Mouse (Mus musculus): ENCODE results near the gene Snapc1. TPM values are rescaled to one million over a fixed set of nuclear protein-coding genes. Genes with fewer than 3 reads are reported as not detected.

Gene Snapc1
- 17.8 and 21.2 TPM in 2 replicates for polyA plus RNA-seq (2014; fragmentation: Nextera tagmentation; extraction: Ambion mirVana)

DNA sequence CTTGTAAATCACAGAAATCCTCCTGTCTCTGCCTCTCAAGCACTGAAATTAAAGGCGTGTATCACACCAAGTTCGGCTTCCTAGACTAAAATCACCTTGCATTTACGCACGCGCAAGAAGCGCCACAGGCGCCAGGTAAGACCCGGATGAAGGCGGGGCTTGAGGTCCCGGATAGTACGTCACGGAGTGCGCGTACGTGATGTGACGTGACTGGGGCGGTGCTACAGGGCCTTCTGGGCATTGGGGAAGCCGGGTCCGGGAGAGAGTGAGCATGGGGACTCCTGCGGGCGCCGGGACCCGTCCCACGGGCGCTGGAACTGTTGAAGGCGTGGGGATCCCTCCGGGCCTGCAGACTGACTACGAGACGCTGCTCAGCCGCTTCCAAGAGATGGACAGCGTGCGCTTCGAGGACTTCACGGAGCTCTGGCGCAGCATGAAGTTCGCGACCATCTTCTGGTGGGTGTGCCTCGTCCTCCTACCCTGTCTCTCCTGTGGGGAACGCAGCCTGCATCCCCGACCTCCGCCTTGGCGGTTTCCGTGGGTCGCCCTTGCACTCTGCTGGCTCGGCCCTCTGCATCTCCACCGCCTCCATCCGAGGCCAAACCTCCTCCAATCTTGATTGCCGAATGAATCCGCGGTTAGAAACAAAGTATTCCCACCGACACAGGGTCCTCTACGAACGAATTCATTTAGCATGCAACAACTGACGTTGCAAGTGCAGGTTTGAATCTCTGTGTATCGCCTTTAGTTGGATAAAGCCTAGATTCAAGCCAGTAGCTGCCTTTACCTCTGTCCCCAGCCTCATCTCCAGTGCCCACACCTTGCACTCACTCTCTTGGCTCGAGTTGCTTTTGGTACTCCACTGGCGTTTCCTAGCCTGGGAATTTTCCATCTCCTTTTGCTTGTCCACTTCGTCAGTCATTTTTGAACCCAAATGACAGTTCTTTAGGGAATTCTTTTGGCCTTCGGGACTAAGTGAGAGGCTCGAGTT lies at the start of gene Snapc1:
Gene Snapc1 (plus strand): TSS at position 191 of the 991 bp plus-strand sequence.
- Histone ChIP-seq H3K9me3 (replicated peaks; ENCODE audit: control insufficient read depth, low read length) (no peaks in the 10 kb centered on the region), H3K27me3 (ENCODE audit: control insufficient read depth, insufficient read depth, low read length) (no peaks in the 10 kb centered on the region), H3K4me2 (peak within 1 kb of the TSS; percentile 69), H3K4me3 (ENCODE audit: low read depth, low read length) (peak within 1 kb of the TSS; percentile 84), H3K36me3 (ENCODE audit: control insufficient read depth, insufficient read depth, low read length) (peaks cover 15% of the 10 kb centered on the region), H3K27ac (ENCODE audit: low read depth, low read length) (peak within 1 kb of the TSS; percentile 51), H3K9ac (ENCODE audit: low read depth, low read length) (peak within 1 kb of the TSS; percentile 81), H3K4me1 (ENCODE audit: control insufficient read depth, insufficient read depth, low read length) (peaks cover 8% of the 10 kb centered on the region)
- peak; percentile 99 for ATAC-seq (replicated peaks; ENCODE audit: insufficient number of reproducible peaks, low FRiP score, low TSS enrichment)
- WGBS (ENCODE audit: insufficient replicate concordance): 1% methylated on average over 60 of the region's 60 CpGs

DNA sequence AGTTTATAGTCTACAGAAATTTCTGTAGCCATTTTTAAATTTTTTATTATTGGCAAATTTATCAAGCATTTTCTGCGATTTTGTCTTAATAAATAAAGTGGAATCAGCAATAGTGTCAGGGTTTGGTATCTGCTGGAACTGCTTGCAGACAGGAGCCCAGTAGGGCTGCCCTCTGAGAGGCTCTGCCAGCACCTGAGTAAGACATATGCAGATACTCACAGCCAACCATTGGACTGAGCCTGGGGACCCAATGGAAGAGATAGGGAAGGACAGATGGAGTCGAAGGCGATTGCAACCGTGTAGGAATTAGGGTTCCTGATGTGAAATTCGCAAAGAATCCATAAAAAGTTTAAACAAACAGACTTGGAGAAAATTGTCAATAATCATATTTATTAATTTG lies 45.8 kb upstream of the Snapc1 start:
- Histone ChIP-seq H3K27me3 (ENCODE audit: control insufficient read depth, insufficient read depth, low read length) (no peaks in the 10 kb centered on the region), H3K36me3 (ENCODE audit: control insufficient read depth, insufficient read depth, low read length) (no peaks in the 10 kb centered on the region), H3K9me3 (replicated peaks; ENCODE audit: control insufficient read depth, low read length) (no peaks in the 10 kb centered on the region), H3K4me1 (ENCODE audit: control insufficient read depth, insufficient read depth, low read length) (0 out of 2 replicates have a peak, but pooled peaks cover 6% of the 10 kb centered on the region), H3K27ac (ENCODE audit: low read depth, low read length) (no peak overlapping the region), H3K4me3 (ENCODE audit: low read depth, low read length) (no peak overlapping the region), H3K9ac (ENCODE audit: low read depth, low read length) (no peak overlapping the region), H3K4me2 (no peak overlapping the region)
- no peak for ATAC-seq (replicated peaks; ENCODE audit: insufficient number of reproducible peaks, low FRiP score, low TSS enrichment)
- WGBS (ENCODE audit: insufficient replicate concordance): 91% methylated on average over 5 of the region's 5 CpGs

DNA sequence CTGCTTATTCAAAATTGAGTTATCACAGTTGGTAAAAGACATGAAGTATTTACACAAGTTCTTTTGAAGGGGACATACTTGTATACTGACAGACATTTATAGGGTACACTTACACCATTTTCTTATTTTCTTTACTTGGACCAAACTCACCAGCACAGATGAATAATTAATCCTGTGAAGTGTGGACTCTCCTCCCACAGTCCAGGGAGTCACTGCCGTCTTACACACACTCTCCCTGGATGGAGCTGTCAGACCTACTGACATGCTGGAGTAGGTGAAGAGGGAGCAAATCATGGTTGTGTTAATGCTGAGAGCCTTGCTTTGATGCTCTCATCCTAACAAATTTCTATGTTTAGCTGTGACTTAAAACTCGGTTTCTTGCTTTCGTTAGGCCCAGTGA lies 34.0 kb upstream of the Snapc1 start:
- no peak overlapping the region for H3K4me2 ChIP-seq
- H3K27me3 ChIP-seq (ENCODE audit: control insufficient read depth, insufficient read depth, low read length): no peaks in the 10 kb centered on the region
- no peaks in the 10 kb centered on the region for H3K9me3 ChIP-seq (replicated peaks; ENCODE audit: control insufficient read depth, low read length)
- H3K27ac ChIP-seq (ENCODE audit: low read depth, low read length): no peak overlapping the region
- H3K4me3 ChIP-seq (ENCODE audit: low read depth, low read length): no peak overlapping the region
- ATAC-seq (replicated peaks; ENCODE audit: insufficient number of reproducible peaks, low FRiP score, low TSS enrichment): no peak
- no peaks in the 10 kb centered on the region for H3K4me1 ChIP-seq (ENCODE audit: control insufficient read depth, insufficient read depth, low read length)
- peaks cover 40% of the 10 kb centered on the region for H3K36me3 ChIP-seq (ENCODE audit: control insufficient read depth, insufficient read depth, low read length)
- H3K9ac ChIP-seq (ENCODE audit: low read depth, low read length): no peak overlapping the region
- WGBS (ENCODE audit: insufficient replicate concordance): 61% methylated on average over 3 of the region's 3 CpGs

DNA sequence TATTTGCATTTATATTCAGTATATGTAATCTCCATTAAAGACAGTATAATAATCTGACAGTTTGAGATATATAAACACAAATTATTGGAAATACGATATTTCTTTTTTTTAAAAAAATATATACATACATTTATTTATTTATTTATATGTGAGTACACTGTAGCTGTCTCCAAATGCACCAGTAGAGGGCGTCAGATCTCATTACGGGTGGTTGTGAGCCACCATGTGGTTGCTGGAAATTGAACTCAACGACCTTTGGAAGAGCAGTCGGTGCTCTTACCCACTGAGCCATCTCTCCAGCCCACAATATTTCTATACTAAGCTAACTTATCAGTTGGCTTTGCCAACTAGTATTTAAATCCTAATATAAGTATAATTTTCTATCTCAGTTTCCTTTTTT lies 33.0 kb upstream of the Snapc1 start:
- WGBS (ENCODE audit: insufficient replicate concordance): 56% methylated on average over 5 of the region's 5 CpGs
- Histone ChIP-seq H3K36me3 (ENCODE audit: control insufficient read depth, insufficient read depth, low read length) (peaks cover 40% of the 10 kb centered on the region), H3K27ac (ENCODE audit: low read depth, low read length) (no peak overlapping the region)

DNA sequence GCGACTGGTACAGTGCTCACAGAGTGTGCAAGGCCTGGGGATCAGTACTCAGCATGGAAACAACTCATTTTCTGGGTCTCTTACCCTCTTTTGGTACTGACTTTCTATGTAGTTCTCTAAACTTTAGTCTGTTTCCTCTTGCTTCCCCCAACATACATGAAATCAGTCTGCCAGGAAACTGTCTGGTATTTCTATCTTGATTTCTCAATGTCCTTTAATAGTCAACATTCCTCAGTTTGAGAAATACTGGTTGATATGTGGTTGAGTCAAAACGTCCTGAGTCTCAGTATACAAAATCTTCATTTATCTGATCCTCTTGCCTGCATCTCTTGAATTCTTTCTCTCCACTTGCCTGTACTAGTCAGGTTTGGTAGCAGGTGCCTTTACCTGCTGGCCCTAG lies 29.8 kb upstream of the Snapc1 start:
- Histone ChIP-seq H3K4me3 (ENCODE audit: low read depth, low read length) (no peak overlapping the region), H3K4me2 (no peak overlapping the region), H3K9ac (ENCODE audit: low read depth, low read length) (no peak overlapping the region), H3K9me3 (replicated peaks; ENCODE audit: control insufficient read depth, low read length) (no peaks in the 10 kb centered on the region), H3K27me3 (ENCODE audit: control insufficient read depth, insufficient read depth, low read length) (no peaks in the 10 kb centered on the region), H3K36me3 (ENCODE audit: control insufficient read depth, insufficient read depth, low read length) (peaks cover 35% of the 10 kb centered on the region), H3K4me1 (ENCODE audit: control insufficient read depth, insufficient read depth, low read length) (no peaks in the 10 kb centered on the region), H3K27ac (ENCODE audit: low read depth, low read length) (no peak overlapping the region)
- 81% methylated on average over 2 of the region's 2 CpGs for WGBS (ENCODE audit: insufficient replicate concordance)
- ATAC-seq (replicated peaks; ENCODE audit: insufficient number of reproducible peaks, low FRiP score, low TSS enrichment): no peak

More for the DNA sequence above, 33.0 kb upstream of the Snapc1 start:
- H3K4me2 ChIP-seq: no peak overlapping the region
- H3K4me1 ChIP-seq (ENCODE audit: control insufficient read depth, insufficient read depth, low read length): no peaks in the 10 kb centered on the region
- no peaks in the 10 kb centered on the region for H3K9me3 ChIP-seq (replicated peaks; ENCODE audit: control insufficient read depth, low read length)
- no peak overlapping the region for H3K9ac ChIP-seq (ENCODE audit: low read depth, low read length)
- no peak for ATAC-seq (replicated peaks; ENCODE audit: insufficient number of reproducible peaks, low FRiP score, low TSS enrichment)
- no peak overlapping the region for H3K4me3 ChIP-seq (ENCODE audit: low read depth, low read length)
- no peaks in the 10 kb centered on the region for H3K27me3 ChIP-seq (ENCODE audit: control insufficient read depth, insufficient read depth, low read length)

DNA sequence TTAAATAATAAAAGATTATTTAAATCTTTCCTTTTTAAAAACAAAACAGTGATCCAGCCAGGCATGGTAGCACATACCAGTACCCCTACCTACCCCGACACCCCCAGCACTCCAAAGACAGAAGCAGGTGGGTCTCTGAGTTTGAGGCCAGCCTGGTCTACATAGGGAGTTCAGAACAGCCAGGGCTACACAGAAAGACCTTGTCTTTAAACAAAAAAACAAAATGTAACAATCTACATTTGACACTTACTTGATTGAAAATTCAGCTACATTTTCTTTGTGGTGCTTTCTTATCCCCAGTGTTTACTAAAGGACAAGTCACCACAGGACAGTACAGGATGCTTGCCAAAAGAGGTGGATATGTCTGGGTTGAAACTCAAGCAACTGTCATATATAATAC lies 26.9 kb upstream of the Snapc1 start, which contains the start of gene Gm49321:
Gene Gm49321 (plus strand): TSS at position 301 of the 400 bp plus-strand sequence.
- Histone ChIP-seq H3K9me3 (replicated peaks; ENCODE audit: control insufficient read depth, low read length) (no peaks in the 10 kb centered on the region), H3K27me3 (ENCODE audit: control insufficient read depth, insufficient read depth, low read length) (no peaks in the 10 kb centered on the region), H3K9ac (ENCODE audit: low read depth, low read length) (no peak within 1 kb of the TSS), H3K4me1 (ENCODE audit: control insufficient read depth, insufficient read depth, low read length) (peaks cover 3% of the 10 kb centered on the region; the same call in 1 of the 2 replicates), H3K36me3 (ENCODE audit: control insufficient read depth, insufficient read depth, low read length) (peaks cover 24% of the 10 kb centered on the region), H3K27ac (ENCODE audit: low read depth, low read length) (no peak within 1 kb of the TSS), H3K4me2 (no peak within 1 kb of the TSS), H3K4me3 (ENCODE audit: low read depth, low read length) (no peak within 1 kb of the TSS)
- WGBS (ENCODE audit: insufficient replicate concordance): 94% methylated on average over 1 of the region's 1 CpGs
- no peak for ATAC-seq (replicated peaks; ENCODE audit: insufficient number of reproducible peaks, low FRiP score, low TSS enrichment)

DNA sequence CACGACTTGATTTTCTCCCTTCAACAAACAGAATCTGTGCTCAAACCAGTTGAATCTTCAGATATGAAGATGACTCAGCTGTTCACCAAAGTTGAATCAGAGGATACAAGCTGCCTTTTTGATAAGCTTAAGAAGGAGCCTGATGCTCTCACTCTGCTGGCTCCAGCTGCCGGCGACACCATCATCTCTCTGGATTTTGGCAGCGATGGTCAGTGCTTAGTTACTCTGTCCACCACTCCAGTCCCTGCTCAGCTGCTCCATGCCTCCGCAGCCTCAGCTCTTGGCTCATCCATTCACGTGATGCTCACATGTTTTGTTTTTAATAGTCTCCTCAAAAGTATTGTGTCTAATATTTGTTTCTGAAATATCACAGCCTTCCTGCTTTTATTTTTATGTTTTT lies 24.7 kb upstream of the Snapc1 start:
- Histone ChIP-seq H3K36me3 (ENCODE audit: control insufficient read depth, insufficient read depth, low read length) (peaks cover 15% of the 10 kb centered on the region; the same call in 1 of the 2 replicates), H3K27ac (ENCODE audit: low read depth, low read length) (no peak overlapping the region), H3K4me2 (no peak overlapping the region), H3K9me3 (replicated peaks; ENCODE audit: control insufficient read depth, low read length) (no peaks in the 10 kb centered on the region), H3K27me3 (ENCODE audit: control insufficient read depth, insufficient read depth, low read length) (no peaks in the 10 kb centered on the region), H3K9ac (ENCODE audit: low read depth, low read length) (no peak overlapping the region), H3K4me1 (ENCODE audit: control insufficient read depth, insufficient read depth, low read length) (peaks cover 3% of the 10 kb centered on the region; the same call in 1 of the 2 replicates), H3K4me3 (ENCODE audit: low read depth, low read length) (no peak overlapping the region)
- 87% methylated on average over 6 of the region's 6 CpGs for WGBS (ENCODE audit: insufficient replicate concordance)
- ATAC-seq (replicated peaks; ENCODE audit: insufficient number of reproducible peaks, low FRiP score, low TSS enrichment): no peak

DNA sequence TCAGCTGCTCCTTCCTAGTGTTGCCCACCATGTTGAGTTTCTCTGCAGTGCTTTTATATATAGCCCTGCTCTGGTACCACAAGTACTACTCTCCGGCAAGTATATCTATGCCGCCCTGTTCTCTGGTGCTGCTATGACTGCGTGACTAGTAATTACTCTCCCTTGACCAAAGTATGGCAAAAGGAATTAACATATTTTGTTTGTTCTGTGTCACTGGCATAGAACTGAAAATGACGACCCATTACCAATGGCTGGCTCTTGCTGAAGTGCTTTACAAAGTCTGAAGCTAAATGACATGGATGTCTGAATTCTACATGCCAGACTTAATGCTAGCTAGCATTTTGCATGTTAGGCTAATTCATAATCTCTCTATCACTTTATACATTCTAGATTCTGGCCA lies 15.9 kb upstream of the Snapc1 start:
- ATAC-seq (replicated peaks; ENCODE audit: insufficient number of reproducible peaks, low FRiP score, low TSS enrichment): no peak
- peak overlapping the region; percentile 42 for H3K4me3 ChIP-seq (ENCODE audit: low read depth, low read length)

More for the DNA sequence above, 15.9 kb upstream of the Snapc1 start:
- Histone ChIP-seq H3K4me1 (ENCODE audit: control insufficient read depth, insufficient read depth, low read length) (peaks cover 5% of the 10 kb centered on the region; the same call in 1 of the 2 replicates), H3K9ac (ENCODE audit: low read depth, low read length) (0 out of 2 replicates have a peak overlapping the region, but pooled peaks have one; percentile 6), H3K9me3 (replicated peaks; ENCODE audit: control insufficient read depth, low read length) (no peaks in the 10 kb centered on the region), H3K27me3 (ENCODE audit: control insufficient read depth, insufficient read depth, low read length) (no peaks in the 10 kb centered on the region), H3K27ac (ENCODE audit: low read depth, low read length) (peak overlapping the region; percentile 51; the same call in 1 of the 2 replicates), H3K4me2 (peak overlapping the region; percentile 75), H3K36me3 (ENCODE audit: control insufficient read depth, insufficient read depth, low read length) (no peaks in the 10 kb centered on the region)
- 83% methylated on average over 4 of the region's 4 CpGs for WGBS (ENCODE audit: insufficient replicate concordance)
